Mouse (Mus musculus): ENCODE measurements at regions not wholly inside any gene's neighbourhood (a gene's known extent, or its start where the extent isn't known, plus 50 kb on each side); places are given as distances from the start of the nearest gene placed in this dataset.
"Not testable (repeated sequence)": the region's sequence is repeated elsewhere in the genome, so short reads cannot be mapped to it uniquely, and the experiment has no call there.

GRCm38 (mm10) chr12:25565131-25565530, 468.2 kb upstream of the Id2 start:
- in situ Hi-C loops (cut with MboI; ENCODE audit: low pct_unique_long_range_greater_than_20kb in 1 of 2, low sequenced_read_pairs in 2 of 2, unreplicated experiment in 1 of 2): no loop called here

GRCm38 (mm10) chr12:25559601-25560000, 462.7 kb upstream of the Id2 start:
- in situ Hi-C loops (cut with MboI; ENCODE audit: low pct_unique_long_range_greater_than_20kb in 1 of 2, low sequenced_read_pairs in 2 of 2, unreplicated experiment in 1 of 2): no loop called here

- in situ Hi-C loops (cut with MboI; ENCODE audit: low pct_unique_long_range_greater_than_20kb in 1 of 2, low sequenced_read_pairs in 2 of 2, unreplicated experiment in 1 of 2): no loop called here
Observed at GRCm38 (mm10) chr12:25553656-25554055, 456.7 kb upstream of the Id2 start.

GRCm38 (mm10) chr12:25549735-25550134, 452.8 kb upstream of the Id2 start:
- in situ Hi-C loops (cut with MboI; ENCODE audit: low pct_unique_long_range_greater_than_20kb in 1 of 2, low sequenced_read_pairs in 2 of 2, unreplicated experiment in 1 of 2): no loop called here

GRCm38 (mm10) chr12:25544253-25544652, 447.3 kb upstream of the Id2 start:
- in situ Hi-C loops (cut with MboI; ENCODE audit: low pct_unique_long_range_greater_than_20kb in 1 of 2, low sequenced_read_pairs in 2 of 2, unreplicated experiment in 1 of 2): no loop called here

GRCm38 (mm10) chr12:25534620-25534950, 437.6 kb upstream of the Id2 start:
- in situ Hi-C loops (cut with MboI; ENCODE audit: low pct_unique_long_range_greater_than_20kb in 1 of 2, low sequenced_read_pairs in 2 of 2, unreplicated experiment in 1 of 2): no loop called here

GRCm38 (mm10) chr12:25533709-25534619, 437.0 kb upstream of the Id2 start:
- in situ Hi-C loops (cut with MboI; ENCODE audit: low pct_unique_long_range_greater_than_20kb in 1 of 2, low sequenced_read_pairs in 2 of 2, unreplicated experiment in 1 of 2): no loop called here

- in situ Hi-C loops (cut with MboI; ENCODE audit: low pct_unique_long_range_greater_than_20kb in 1 of 2, low sequenced_read_pairs in 2 of 2, unreplicated experiment in 1 of 2): no loop called here
Observed at GRCm38 (mm10) chr12:25530483-25530882, 433.5 kb upstream of the Id2 start.

GRCm38 (mm10) chr12:25529537-25529936, 432.6 kb upstream of the Id2 start:
- in situ Hi-C loops (cut with MboI; ENCODE audit: low pct_unique_long_range_greater_than_20kb in 1 of 2, low sequenced_read_pairs in 2 of 2, unreplicated experiment in 1 of 2): no loop called here

GRCm38 (mm10) chr12:25526639-25527038, 429.7 kb upstream of the Id2 start:
- in situ Hi-C loops (cut with MboI; ENCODE audit: low pct_unique_long_range_greater_than_20kb in 1 of 2, low sequenced_read_pairs in 2 of 2, unreplicated experiment in 1 of 2): no loop called here

- in situ Hi-C loops (cut with MboI; ENCODE audit: low pct_unique_long_range_greater_than_20kb in 1 of 2, low sequenced_read_pairs in 2 of 2, unreplicated experiment in 1 of 2): no loop called here
Observed at GRCm38 (mm10) chr12:25516738-25517137, 419.8 kb upstream of the Id2 start.

GRCm38 (mm10) chr12:25513679-25514078, 416.7 kb upstream of the Id2 start:
- in situ Hi-C loops (cut with MboI; ENCODE audit: low pct_unique_long_range_greater_than_20kb in 1 of 2, low sequenced_read_pairs in 2 of 2, unreplicated experiment in 1 of 2): no loop called here

- in situ Hi-C loops (cut with MboI; ENCODE audit: low pct_unique_long_range_greater_than_20kb in 1 of 2, low sequenced_read_pairs in 2 of 2, unreplicated experiment in 1 of 2): no loop called here
Observed at GRCm38 (mm10) chr12:25509666-25510065, 412.7 kb upstream of the Id2 start.

GRCm38 (mm10) chr12:25493233-25493632, 396.3 kb upstream of the Id2 start:
- in situ Hi-C loops (cut with MboI; ENCODE audit: low pct_unique_long_range_greater_than_20kb in 1 of 2, low sequenced_read_pairs in 2 of 2, unreplicated experiment in 1 of 2): no loop called here

GRCm38 (mm10) chr12:25492483-25493190, 395.7 kb upstream of the Id2 start:
- in situ Hi-C loops (cut with MboI; ENCODE audit: low pct_unique_long_range_greater_than_20kb in 1 of 2, low sequenced_read_pairs in 2 of 2, unreplicated experiment in 1 of 2): no loop called here

GRCm38 (mm10) chr12:25475180-25475758, 378.3 kb upstream of the Id2 start:
- in situ Hi-C loops (cut with MboI; ENCODE audit: low pct_unique_long_range_greater_than_20kb in 1 of 2, low sequenced_read_pairs in 2 of 2, unreplicated experiment in 1 of 2): no loop called here

- in situ Hi-C loops (cut with MboI; ENCODE audit: low pct_unique_long_range_greater_than_20kb in 1 of 2, low sequenced_read_pairs in 2 of 2, unreplicated experiment in 1 of 2): no loop called here
Observed at GRCm38 (mm10) chr12:25469181-25469580, 372.2 kb upstream of the Id2 start.

- in situ Hi-C loops (cut with MboI; ENCODE audit: low pct_unique_long_range_greater_than_20kb in 1 of 2, low sequenced_read_pairs in 2 of 2, unreplicated experiment in 1 of 2): no loop called here
Observed at GRCm38 (mm10) chr12:25467789-25468188, 370.8 kb upstream of the Id2 start.

GRCm38 (mm10) chr12:25462690-25463089, 365.8 kb upstream of the Id2 start:
- in situ Hi-C loops (cut with MboI; ENCODE audit: low pct_unique_long_range_greater_than_20kb in 1 of 2, low sequenced_read_pairs in 2 of 2, unreplicated experiment in 1 of 2): not testable (repeated sequence)
